Mouse (Mus musculus) spleen, adult 10 weeks (tissue): ENCODE results near the gene Hist1h2bp. TPM values are rescaled to one million over a fixed set of nuclear protein-coding genes. Genes with fewer than 3 reads are reported as not detected.

Source experiments
- polyA plus RNA-seq: library from polyadenylated mRNA; stranded (reverse); fragments of 350-450 nt; fragmentation: Illumina TruSeq; extraction: RNeasy Lipid Tissue Mini Kit (QIAGEN cat#74804); gene quantifications from one replicate; pipeline ENCODE4 v1.2.3, GENCODE M21; 2015; ENCODE audit warnings: low replicate concordance; ENCODE audit not compliant: insufficient read depth

Gene Hist1h2bp
- polyA plus RNA-seq: not detected

DNA sequence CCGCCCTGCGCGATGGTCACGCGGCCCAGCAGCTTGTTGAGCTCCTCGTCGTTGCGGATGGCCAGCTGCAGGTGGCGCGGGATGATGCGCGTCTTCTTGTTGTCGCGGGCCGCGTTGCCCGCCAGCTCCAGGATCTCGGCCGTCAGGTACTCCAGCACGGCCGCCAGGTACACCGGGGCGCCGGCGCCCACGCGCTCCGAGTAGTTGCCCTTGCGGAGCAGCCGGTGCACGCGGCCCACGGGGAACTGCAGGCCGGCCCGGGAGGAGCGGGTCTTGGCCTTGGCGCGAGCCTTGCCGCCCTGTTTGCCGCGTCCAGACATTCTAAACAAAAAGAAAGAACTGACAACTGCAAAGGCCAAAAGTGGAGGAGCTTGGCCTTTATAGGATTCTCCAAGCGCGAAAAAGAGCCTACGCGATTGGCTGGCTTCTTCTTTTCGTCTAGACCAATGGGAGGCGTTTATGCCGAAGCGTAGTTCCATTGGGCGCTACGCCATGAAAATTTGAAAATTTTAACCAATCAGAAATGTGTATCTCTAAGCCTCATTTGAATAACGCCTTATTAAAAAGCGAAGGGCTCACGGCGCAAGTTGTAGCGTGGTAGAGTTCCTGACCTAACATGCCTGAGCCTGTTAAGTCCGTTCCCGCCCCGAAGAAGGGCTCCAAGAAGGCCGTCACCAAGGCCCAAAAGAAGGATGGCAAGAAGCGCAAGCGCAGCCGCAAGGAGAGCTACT, at the start of gene Hist1h2bp, which contains the start of gene Hist1h2an:
Gene Hist1h2bp (plus strand): TSS at position 563 of the 731 bp plus-strand sequence.
Gene Hist1h2an (minus strand): TSS at position 320 of the 731 bp plus-strand sequence.

DNA sequence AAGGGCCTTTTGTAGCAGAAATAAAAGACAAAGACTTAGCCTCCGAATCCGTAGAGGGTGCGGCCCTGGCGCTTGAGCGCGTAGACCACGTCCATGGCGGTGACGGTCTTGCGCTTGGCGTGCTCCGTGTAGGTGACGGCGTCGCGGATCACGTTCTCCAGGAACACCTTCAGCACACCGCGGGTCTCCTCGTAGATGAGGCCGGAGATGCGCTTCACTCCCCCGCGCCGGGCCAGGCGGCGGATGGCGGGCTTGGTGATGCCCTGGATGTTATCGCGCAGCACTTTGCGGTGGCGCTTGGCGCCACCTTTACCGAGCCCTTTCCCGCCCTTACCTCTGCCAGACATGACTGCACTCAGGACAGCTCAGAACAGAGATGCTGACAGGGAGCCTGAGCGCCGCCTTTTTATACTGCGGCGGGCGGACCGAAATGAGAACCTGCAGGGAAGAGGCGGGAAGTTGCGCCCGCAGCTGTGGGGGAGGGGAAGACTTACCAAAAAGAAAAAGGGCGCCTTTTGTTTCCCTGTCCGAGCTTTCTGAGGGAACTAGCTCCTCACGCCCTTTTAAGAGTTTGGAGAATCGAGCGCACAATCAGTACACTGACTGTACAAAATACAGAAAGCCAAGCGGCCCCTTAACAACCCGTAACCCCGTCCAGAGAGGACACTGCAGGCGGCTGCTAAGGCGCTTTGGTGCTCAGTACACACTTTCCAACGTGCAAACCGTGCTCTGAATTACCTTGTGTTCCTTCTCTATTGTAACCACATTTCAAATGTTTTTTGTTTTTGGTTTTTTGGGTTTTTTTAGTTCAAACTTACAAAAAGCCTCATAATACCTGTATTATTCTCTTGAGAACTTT, 36.9 kb upstream of the Hist1h2bp start, which contains the start of gene Hist1h4k:
Gene Hist1h4k (minus strand): TSS at position 347 of the 859 bp plus-strand sequence.

DNA sequence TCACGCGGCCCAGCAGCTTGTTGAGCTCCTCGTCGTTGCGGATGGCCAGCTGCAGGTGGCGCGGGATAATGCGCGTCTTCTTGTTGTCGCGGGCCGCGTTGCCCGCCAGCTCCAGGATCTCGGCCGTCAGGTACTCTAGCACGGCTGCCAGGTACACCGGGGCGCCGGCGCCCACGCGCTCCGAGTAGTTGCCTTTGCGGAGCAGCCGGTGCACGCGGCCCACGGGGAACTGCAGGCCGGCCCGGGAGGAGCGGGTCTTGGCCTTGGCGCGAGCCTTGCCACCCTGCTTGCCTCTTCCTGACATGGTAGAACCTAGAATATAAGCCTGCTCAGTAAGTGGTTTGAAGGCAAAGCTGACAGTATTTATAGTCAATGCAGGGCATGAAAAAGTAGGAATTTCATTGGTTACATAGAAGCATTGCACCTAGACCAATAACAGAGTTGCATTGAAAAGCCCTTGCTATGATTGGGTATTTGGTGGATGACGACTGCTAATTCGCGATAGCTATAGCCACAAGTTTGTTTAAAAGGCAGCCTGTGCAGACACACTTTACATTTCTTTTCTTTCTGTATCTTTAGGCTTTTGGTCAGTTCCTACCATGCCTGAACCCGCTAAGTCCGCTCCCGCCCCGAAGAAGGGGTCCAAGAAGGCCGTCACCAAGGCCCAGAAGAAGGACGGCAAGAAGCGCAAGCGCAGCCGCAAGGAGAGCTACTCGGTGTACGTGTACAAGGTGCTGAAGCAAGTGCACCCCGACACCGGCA, 33.6 kb upstream of the Hist1h2bp start, which contains the start of the genes Hist1h2ak and Hist1h2bn:
Gene Hist1h2ak (minus strand): TSS at position 304 of the 762 bp plus-strand sequence.
Gene Hist1h2bn (plus strand): TSS at position 600 of the 762 bp plus-strand sequence.

DNA sequence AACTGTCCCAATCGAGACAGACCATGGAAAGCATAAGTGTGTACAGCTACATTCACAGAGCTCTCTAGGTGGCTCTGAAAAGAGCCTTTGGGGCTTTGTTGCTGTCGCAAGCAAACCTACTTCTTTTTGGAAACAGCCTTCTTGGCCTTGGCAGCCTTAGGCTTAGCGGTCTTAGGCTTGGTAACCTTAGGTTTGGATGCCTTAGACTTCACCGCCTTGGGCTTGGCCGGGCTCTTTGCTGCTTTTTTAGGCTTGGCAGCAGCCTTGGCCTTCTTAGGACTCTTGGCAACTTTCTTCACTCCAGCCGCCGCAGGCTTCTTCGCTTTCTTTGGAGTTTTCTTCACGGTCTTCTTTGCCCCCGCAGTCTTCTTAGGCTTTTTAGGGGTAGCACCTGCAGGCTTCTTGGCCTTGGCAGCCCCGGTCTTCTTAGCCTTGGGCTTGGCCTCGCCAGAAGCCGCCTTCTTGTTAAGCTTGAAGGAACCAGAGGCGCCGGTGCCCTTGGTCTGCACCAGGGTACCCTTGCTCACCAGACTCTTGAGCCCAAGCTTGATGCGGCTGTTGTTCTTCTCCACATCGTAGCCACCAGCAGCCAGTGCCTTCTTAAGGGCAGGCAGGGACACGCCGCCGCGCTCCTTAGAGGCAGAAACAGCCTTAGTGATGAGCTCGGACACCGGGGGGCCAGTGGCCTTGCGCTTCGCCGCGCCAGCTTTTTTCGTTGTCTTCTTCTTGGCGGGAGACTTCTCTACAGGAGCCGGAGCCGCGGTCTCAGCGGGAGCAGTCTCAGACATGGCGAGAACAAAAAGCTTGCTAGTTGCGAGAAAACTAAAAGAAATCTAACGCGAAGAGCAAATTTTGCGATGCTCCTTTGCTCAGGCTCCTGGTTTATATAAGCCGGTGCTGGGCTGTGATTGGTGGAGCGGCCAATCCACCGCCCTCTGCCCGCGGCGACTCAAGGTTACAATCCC, 7.2 kb upstream of the Hist1h2bp start, which contains the start of gene Hist1h1b:
Gene Hist1h1b (minus strand): TSS at position 859 of the 965 bp plus-strand sequence.

DNA sequence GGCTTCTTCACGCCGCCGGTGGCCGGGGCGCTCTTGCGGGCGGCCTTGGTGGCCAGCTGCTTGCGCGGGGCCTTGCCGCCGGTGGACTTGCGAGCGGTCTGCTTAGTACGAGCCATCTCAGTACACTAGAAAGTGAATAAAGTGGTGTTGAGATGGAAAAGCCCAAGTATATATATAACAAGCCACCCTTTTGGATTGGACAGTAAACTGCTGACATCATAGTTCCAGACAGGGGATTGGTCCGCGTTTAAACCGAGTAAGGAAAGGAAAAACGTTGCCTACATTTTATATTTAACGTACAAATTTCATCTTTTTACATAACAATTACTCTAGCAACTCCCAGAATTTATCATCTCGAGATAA, 4.0 kb upstream of the Hist1h2bp start, which contains the start of gene Hist1h3i:
Gene Hist1h3i (minus strand): TSS at position 116 of the 363 bp plus-strand sequence.

DNA sequence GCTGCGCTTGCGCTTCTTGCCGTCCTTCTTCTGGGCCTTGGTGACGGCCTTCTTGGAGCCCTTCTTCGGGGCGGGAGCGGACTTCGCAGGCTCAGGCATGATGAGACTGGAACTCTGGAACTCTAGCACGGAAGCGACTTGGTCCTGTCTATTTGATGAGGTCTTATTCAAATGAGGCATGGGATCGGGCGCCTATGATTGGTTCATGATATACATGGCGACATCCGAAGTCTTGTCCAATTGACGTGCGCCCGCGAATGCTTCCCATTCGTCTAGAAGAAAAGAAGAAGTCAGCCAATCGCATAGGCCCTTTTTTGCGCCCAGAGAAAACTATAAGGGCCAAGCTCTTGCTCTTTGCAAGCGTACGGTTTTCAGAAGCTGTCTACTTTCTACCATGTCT, 22.8 kb downstream of the Hist1h2bp start, which contains the start of the genes Hist1h2bq and Hist1h2ao:
Gene Hist1h2bq (minus strand): TSS at position 125 of the 400 bp plus-strand sequence.
Gene Hist1h2ao (plus strand): TSS at position 393 of the 400 bp plus-strand sequence.

DNA sequence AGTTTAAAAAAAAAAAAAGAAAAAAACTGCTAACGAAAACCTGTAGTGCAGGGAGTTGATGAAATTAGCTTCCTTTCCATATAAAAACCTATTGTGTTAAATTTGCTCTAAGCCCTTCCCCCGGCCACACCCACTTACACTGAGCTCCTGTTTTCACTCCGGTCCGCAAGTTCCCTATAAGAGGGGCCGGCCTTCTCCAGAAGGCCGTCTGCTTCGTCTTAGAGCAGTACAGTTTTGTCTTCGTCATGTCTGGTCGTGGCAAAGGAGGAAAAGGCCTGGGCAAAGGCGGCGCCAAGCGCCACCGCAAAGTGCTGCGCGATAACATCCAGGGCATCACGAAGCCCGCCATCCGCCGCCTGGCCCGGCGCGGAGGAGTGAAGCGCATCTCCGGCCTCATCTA, 24.3 kb downstream of the Hist1h2bp start, which contains the start of gene Hist1h4m:
Gene Hist1h4m (plus strand): TSS at position 208 of the 400 bp plus-strand sequence.

DNA sequence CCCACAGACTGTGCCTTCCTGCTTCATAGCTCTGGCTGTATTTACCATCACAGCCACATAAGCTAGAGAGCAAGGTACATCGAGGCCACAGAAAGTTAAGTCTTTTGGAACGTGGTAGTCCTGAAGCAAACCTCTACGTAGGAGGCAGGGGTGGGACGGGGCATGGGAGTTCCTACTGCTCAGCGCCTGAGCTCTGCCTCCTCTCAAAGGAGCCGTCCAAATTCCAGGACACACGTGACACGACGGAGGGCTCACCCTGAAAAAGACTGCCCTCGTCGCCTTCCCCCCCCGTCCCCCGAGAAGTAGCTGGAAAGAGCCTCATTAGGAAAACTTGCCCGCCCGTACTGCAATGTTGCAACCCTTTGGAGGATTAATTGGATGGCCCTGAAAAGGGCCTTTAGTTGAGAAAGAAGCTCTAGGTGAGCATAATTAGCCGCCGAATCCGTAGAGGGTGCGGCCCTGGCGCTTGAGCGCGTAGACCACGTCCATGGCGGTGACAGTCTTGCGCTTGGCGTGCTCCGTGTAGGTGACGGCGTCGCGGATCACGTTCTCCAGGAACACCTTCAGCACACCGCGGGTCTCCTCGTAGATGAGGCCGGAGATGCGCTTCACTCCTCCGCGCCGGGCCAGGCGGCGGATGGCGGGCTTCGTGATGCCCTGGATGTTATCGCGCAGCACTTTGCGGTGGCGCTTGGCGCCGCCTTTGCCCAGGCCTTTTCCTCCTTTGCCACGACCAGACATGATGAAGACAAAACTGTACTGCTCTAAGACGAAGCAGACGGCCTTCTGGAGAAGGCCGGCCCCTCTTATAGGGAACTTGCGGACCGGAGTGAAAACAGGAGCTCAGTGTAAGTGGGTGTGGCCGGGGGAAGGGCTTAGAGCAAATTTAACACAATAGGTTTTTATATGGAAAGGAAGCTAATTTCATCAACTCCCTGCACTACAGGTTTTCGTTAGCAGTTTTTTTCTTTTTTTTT, 44.4 kb downstream of the Hist1h2bp start, which contains the start of gene Hist1h4n:
Gene Hist1h4n (minus strand): TSS at position 779 of the 977 bp plus-strand sequence.

DNA sequence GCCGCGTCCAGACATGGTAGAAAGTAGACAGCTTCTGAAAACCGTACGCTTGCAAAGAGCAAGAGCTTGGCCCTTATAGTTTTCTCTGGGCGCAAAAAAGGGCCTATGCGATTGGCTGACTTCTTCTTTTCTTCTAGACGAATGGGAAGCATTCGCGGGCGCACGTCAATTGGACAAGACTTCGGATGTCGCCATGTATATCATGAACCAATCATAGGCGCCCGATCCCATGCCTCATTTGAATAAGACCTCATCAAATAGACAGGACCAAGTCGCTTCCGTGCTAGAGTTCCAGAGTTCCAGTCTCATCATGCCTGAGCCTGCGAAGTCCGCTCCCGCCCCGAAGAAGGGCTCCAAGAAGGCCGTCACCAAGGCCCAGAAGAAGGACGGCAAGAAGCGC, 46.2 kb downstream of the Hist1h2bp start, which contains the start of the genes Hist1h2ap and Hist1h2br:
Gene Hist1h2ap (minus strand): TSS at position 47 of the 400 bp plus-strand sequence.
Gene Hist1h2br (plus strand): TSS at position 283 of the 400 bp plus-strand sequence.

Other genes starting within 250 kb of the Hist1h2bp start
- not detected for gene Olfr1366, start 244.7 kb upstream of the Hist1h2bp start, polyA plus RNA-seq
- gene Olfr1535, start 227.6 kb upstream of the Hist1h2bp start, polyA plus RNA-seq: not detected
- not detected for gene Olfr1364, start 205.7 kb upstream of the Hist1h2bp start, polyA plus RNA-seq
- not detected for gene Olfr1362, start 173.4 kb upstream of the Hist1h2bp start, polyA plus RNA-seq
- not detected for gene Olfr11, start 144.9 kb upstream of the Hist1h2bp start, polyA plus RNA-seq
- gene Olfr1361, start 124.1 kb upstream of the Hist1h2bp start, polyA plus RNA-seq: not detected
- not detected for gene Olfr1360, start 110.1 kb upstream of the Hist1h2bp start, polyA plus RNA-seq
- not detected for gene Olfr1359, start 89.3 kb upstream of the Hist1h2bp start, polyA plus RNA-seq
- not detected for gene Hist1h2bl, start 71.3 kb upstream of the Hist1h2bp start, polyA plus RNA-seq
- gene Hist1h2ai, start 71.0 kb upstream of the Hist1h2bp start, polyA plus RNA-seq: not detected
- not detected for gene Hist1h3h, start 69.8 kb upstream of the Hist1h2bp start, polyA plus RNA-seq
- gene Hist1h2bm, start 65.4 kb upstream of the Hist1h2bp start, polyA plus RNA-seq: not detected
- gene Hist1h4j, start 52.4 kb upstream of the Hist1h2bp start, polyA plus RNA-seq: not detected
- gene Hist1h4k, start 37.0 kb upstream of the Hist1h2bp start, polyA plus RNA-seq: not detected
- not detected for gene Hist1h2ak, start 33.6 kb upstream of the Hist1h2bp start, polyA plus RNA-seq
- not detected for gene Hist1h2bn, start 33.3 kb upstream of the Hist1h2bp start, polyA plus RNA-seq
- not detected for gene Hist1h1b, start 6.8 kb upstream of the Hist1h2bp start, polyA plus RNA-seq
- gene Hist1h3i, start 4.1 kb upstream of the Hist1h2bp start, polyA plus RNA-seq: not detected
- gene Hist1h2an, start 243 bp upstream of the Hist1h2bp start, polyA plus RNA-seq: not detected
- gene Hist1h2bq, start 22.7 kb downstream of the Hist1h2bp start, polyA plus RNA-seq: 1.1 TPM
- gene Hist1h2ao, start 23.0 kb downstream of the Hist1h2bp start, polyA plus RNA-seq: not detected
- not detected for gene Hist1h4m, start 24.3 kb downstream of the Hist1h2bp start, polyA plus RNA-seq
- gene Hist1h4n, start 44.7 kb downstream of the Hist1h2bp start, polyA plus RNA-seq: not detected
- not detected for gene Hist1h2ap, start 46.0 kb downstream of the Hist1h2bp start, polyA plus RNA-seq
- 0.81 TPM for gene Hist1h2br, start 46.3 kb downstream of the Hist1h2bp start, polyA plus RNA-seq
- gene Zfp184, start 157.6 kb downstream of the Hist1h2bp start, polyA plus RNA-seq: 1.2 TPM
- gene Pom121l2, start 193.7 kb downstream of the Hist1h2bp start, polyA plus RNA-seq: not detected
- gene Prss16, start 222.3 kb downstream of the Hist1h2bp start, polyA plus RNA-seq: 1.6 TPM
- not detected for gene Hist1h2ah, start 248.1 kb downstream of the Hist1h2bp start, polyA plus RNA-seq
- not detected for gene Hist1h2bk, start 248.4 kb downstream of the Hist1h2bp start, polyA plus RNA-seq